Mouse (Mus musculus): ENCODE data around the gene Alyref. TPM values are rescaled to one million over a fixed set of nuclear protein-coding genes. Genes with fewer than 3 reads are reported as not detected.

Alyref gene
- polyA plus RNA-seq, 1 experiment: 56.7 TPM

- H3K27me3 ChIP-seq (ENCODE audit: control insufficient read depth): no peaks in the 10 kb centered on the region
- H3K4me1 ChIP-seq (ENCODE audit: control insufficient read depth): peaks cover 94% of the 10 kb centered on the region
- H3K36me3 ChIP-seq (ENCODE audit: control insufficient read depth): peaks cover 79% of the 10 kb centered on the region
- peak overlapping the region; percentile 45 for H3K4me3 ChIP-seq (replicated peaks)
- TF ChIP-seq TAL1 (IDR thresholded peaks at IDR 0.05; ENCODE audit: low read length) (no peak), GATA1 (IDR thresholded peaks at IDR 0.05; ENCODE audit: low read length) (no peak)
- H3K9me3 ChIP-seq (ENCODE audit: control insufficient read depth, low read length): no peaks in the 10 kb centered on the region
Measured at GRCm38 (mm10) chr11:120627468-120628300, 29.5 kb upstream of the Alyref start.

- Histone ChIP-seq H3K4me3 (replicated peaks) (no peak overlapping the region), H3K27me3 (ENCODE audit: control insufficient read depth) (no peaks in the 10 kb centered on the region), H3K36me3 (ENCODE audit: control insufficient read depth) (peaks cover 86% of the 10 kb centered on the region), H3K4me1 (ENCODE audit: control insufficient read depth) (peaks cover 93% of the 10 kb centered on the region), H3K9me3 (ENCODE audit: control insufficient read depth, low read length) (no peaks in the 10 kb centered on the region)
- TF ChIP-seq TAL1 (IDR thresholded peaks at IDR 0.05; ENCODE audit: low read length): no peak
- no peak for TF ChIP-seq GATA1 (IDR thresholded peaks at IDR 0.05; ENCODE audit: low read length)
Measured at GRCm38 (mm10) chr11:120626785-120627467, 28.8 kb upstream of the Alyref start.

DNA sequence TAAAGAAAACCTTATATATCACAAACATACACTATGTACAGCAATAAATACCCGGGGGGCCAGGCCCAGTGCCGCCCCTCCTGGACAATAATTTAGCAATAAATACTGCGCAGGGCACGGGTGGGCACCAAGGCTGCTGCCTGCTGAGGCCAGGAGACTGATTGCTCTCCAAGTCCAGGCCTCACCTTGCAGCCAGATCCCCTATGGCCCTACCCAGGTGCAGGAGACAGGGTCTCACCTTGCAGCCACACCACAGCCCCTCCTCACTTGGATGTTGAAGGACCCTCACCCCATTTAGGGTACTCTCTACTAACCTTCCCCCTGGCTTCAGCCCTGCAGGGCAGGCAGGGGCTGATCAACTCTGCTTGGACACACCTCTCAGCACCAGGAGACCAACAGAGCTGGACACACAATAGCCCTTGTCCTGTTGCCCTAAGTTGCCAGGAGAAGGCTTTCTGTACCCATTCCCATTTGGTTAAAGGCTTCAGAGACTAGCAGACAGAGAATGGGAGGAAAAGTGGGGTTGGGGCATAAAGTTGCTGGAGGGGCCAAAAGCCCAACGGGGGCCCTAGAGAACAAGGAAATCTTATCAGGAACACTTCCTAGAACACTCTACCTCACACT, 27.1 kb upstream of the Alyref start, which contains the start of gene Sirt7:
TSS of gene Sirt7 (minus strand) at position 89 of the 624 bp plus-strand sequence.
- no peaks in the 10 kb centered on the region for H3K9me3 ChIP-seq (ENCODE audit: control insufficient read depth, low read length)
- peak within 1 kb of the TSS; percentile 82 for H3K4me3 ChIP-seq (replicated peaks)
- no peaks in the 10 kb centered on the region for H3K27me3 ChIP-seq (ENCODE audit: control insufficient read depth)
- H3K4me1 ChIP-seq (ENCODE audit: control insufficient read depth): peaks cover 78% of the 10 kb centered on the region
- peaks cover 91% of the 10 kb centered on the region for H3K36me3 ChIP-seq (ENCODE audit: control insufficient read depth)
- TF ChIP-seq TAL1 (IDR thresholded peaks at IDR 0.05; ENCODE audit: low read length) (no peak), GATA1 (IDR thresholded peaks at IDR 0.05; ENCODE audit: low read length) (no peak)

GRCm38 (mm10) chr11:120624680-120625111, 26.5 kb upstream of the Alyref start:
- peaks cover 75% of the 10 kb centered on the region for H3K4me1 ChIP-seq (ENCODE audit: control insufficient read depth)

GRCm38 (mm10) chr11:120623961-120624679, 26.0 kb upstream of the Alyref start:
- Histone ChIP-seq H3K4me1 (ENCODE audit: control insufficient read depth) (peaks cover 71% of the 10 kb centered on the region), H3K9me3 (ENCODE audit: control insufficient read depth, low read length) (no peaks in the 10 kb centered on the region), H3K36me3 (ENCODE audit: control insufficient read depth) (peaks cover 92% of the 10 kb centered on the region), H3K4me3 (replicated peaks) (peak overlapping the region; percentile 82), H3K27me3 (ENCODE audit: control insufficient read depth) (no peaks in the 10 kb centered on the region)
- TF ChIP-seq TAL1 (IDR thresholded peaks at IDR 0.05; ENCODE audit: low read length) (no peak), GATA1 (IDR thresholded peaks at IDR 0.05; ENCODE audit: low read length) (no peak)

More at GRCm38 (mm10) chr11:120624680-120625111, 26.5 kb upstream of the Alyref start:
- Histone ChIP-seq H3K4me3 (replicated peaks) (peak overlapping the region; percentile 82), H3K27me3 (ENCODE audit: control insufficient read depth) (no peaks in the 10 kb centered on the region), H3K9me3 (ENCODE audit: control insufficient read depth, low read length) (no peaks in the 10 kb centered on the region), H3K36me3 (ENCODE audit: control insufficient read depth) (peaks cover 92% of the 10 kb centered on the region)
- TF ChIP-seq TAL1 (IDR thresholded peaks at IDR 0.05; ENCODE audit: low read length) (no peak), GATA1 (IDR thresholded peaks at IDR 0.05; ENCODE audit: low read length) (no peak)

- H3K27me3 ChIP-seq (ENCODE audit: control insufficient read depth): no peaks in the 10 kb centered on the region
- no peak overlapping the region for H3K4me3 ChIP-seq (replicated peaks)
- peaks cover 92% of the 10 kb centered on the region for H3K36me3 ChIP-seq (ENCODE audit: control insufficient read depth)
- H3K9me3 ChIP-seq (ENCODE audit: control insufficient read depth, low read length): no peaks in the 10 kb centered on the region
- no peak for TF ChIP-seq GATA1 (IDR thresholded peaks at IDR 0.05; ENCODE audit: low read length)
- TF ChIP-seq TAL1 (IDR thresholded peaks at IDR 0.05; ENCODE audit: low read length): no peak
- peaks cover 74% of the 10 kb centered on the region for H3K4me1 ChIP-seq (ENCODE audit: control insufficient read depth)
Measured at GRCm38 (mm10) chr11:120622805-120623204, 24.6 kb upstream of the Alyref start.

- peaks cover 73% of the 10 kb centered on the region for H3K4me1 ChIP-seq (ENCODE audit: control insufficient read depth)
Measured at GRCm38 (mm10) chr11:120620195-120620594, 22.0 kb upstream of the Alyref start.

More at GRCm38 (mm10) chr11:120620195-120620594, 22.0 kb upstream of the Alyref start:
- TF ChIP-seq GATA1 (IDR thresholded peaks at IDR 0.05; ENCODE audit: low read length): no peak
- TF ChIP-seq TAL1 (IDR thresholded peaks at IDR 0.05; ENCODE audit: low read length): no peak
- H3K9me3 ChIP-seq (ENCODE audit: control insufficient read depth, low read length): no peaks in the 10 kb centered on the region
- H3K27me3 ChIP-seq (ENCODE audit: control insufficient read depth): no peaks in the 10 kb centered on the region
- H3K4me3 ChIP-seq (replicated peaks): no peak overlapping the region
- H3K36me3 ChIP-seq (ENCODE audit: control insufficient read depth): peaks cover 81% of the 10 kb centered on the region

All from erythroblast, embryonic 14.5 days (primary cell).